In genomic region chr1:191125811-191126638, GRCm38 (mm10) we compare ENCODE assay signal across 9 mouse cellular contexts. TPM values are rescaled to one million over a fixed set of nuclear protein-coding genes. Genes with fewer than 3 reads are reported as not detected.
DNase-seq lines count a peak whose midpoint lies in the region; ATAC-seq and TF ChIP-seq lines count a peak whose summit lies in the region.
"Had no signal": no experiment of that assay in that cellular context is flagged by ENCODE, and none has a peak within 500 bp of the region (broad histone marks: within the 10 kb centered on the region; RNA-seq: fewer than 3 reads in every experiment).

No protein-coding gene starts in this region.

- H3K4me3 ChIP-seq in bone marrow macrophage, adult 2 months (ENCODE audit: insufficient read depth, low read length): peak overlapping the region; percentile 65
- H3K4me3 ChIP-seq in forebrain, embryonic 12.5 days (replicated peaks): peak overlapping the region; percentile 23
- H3K4me3 ChIP-seq in megakaryocyte, embryonic 14.5 days (replicated peaks): peak overlapping the region; percentile 91

- WGBS in forebrain, embryonic 12.5 days: 18% methylated on average over 38 of the region's 38 CpGs

- peaks cover 10% of the 10 kb centered on the region for H3K9me3 ChIP-seq in forebrain, embryonic 12.5 days
- H3K9me3 ChIP-seq in megakaryocyte, embryonic 14.5 days: peaks cover 22% of the 10 kb centered on the region

- peak; percentile 70 for DNase-seq in ES-CJ7 (ENCODE audit: low read depth, low spot score)
- DNase-seq in heart, postnatal 14 days: peak; percentile 78 to 84
- peak; percentile 80 to 84 for DNase-seq in kidney, postnatal 4 days
- peak; percentile 31 for DNase-seq in right cerebral cortex, postnatal 25 days
- DNase-seq in MN1 (ENCODE audit: low spot score): no peak

- no peaks in the 10 kb centered on the region for H3K36me3 ChIP-seq in forebrain, embryonic 12.5 days (replicated peaks)
- H3K36me3 ChIP-seq in megakaryocyte, embryonic 14.5 days (replicated peaks; ENCODE audit: low read length): peaks cover 19% of the 10 kb centered on the region

- peak; percentile 74; the same call in 1 of the 2 replicates for ATAC-seq in forebrain, embryonic 12.5 days (ENCODE audit: low FRiP score)

- H3K4me2 ChIP-seq in forebrain, embryonic 12.5 days: peak overlapping the region; percentile 46

- H3K9ac ChIP-seq in forebrain, embryonic 12.5 days: no peak overlapping the region; the same call in 1 of the 2 replicates

- TF ChIP-seq CTCF in bone marrow macrophage, adult 2 months (IDR thresholded peaks at IDR 0.05; ENCODE audit: low read depth, low read length): peak; percentile 68

- peaks cover 13% of the 10 kb centered on the region for H3K27me3 ChIP-seq in forebrain, embryonic 12.5 days
- peaks cover 22% of the 10 kb centered on the region for H3K27me3 ChIP-seq in megakaryocyte, embryonic 14.5 days (replicated peaks)

- H3K4me1 ChIP-seq in bone marrow macrophage, adult 2 months (ENCODE audit: control insufficient read depth, insufficient read depth, low read length): peaks cover 35% of the 10 kb centered on the region
- H3K4me1 ChIP-seq in forebrain, embryonic 12.5 days: peaks cover 4% of the 10 kb centered on the region; the same call in 1 of the 2 replicates
- peaks cover 49% of the 10 kb centered on the region for H3K4me1 ChIP-seq in megakaryocyte, embryonic 14.5 days

- intact Hi-C loops in heart, postnatal 14 days (cut with DNase I): loop anchor here (5.0 kb wide), 3 partner anchors 39 to 184 kb away; no protein-coding TSS in a partner anchor

- H3K27ac ChIP-seq in bone marrow macrophage, adult 2 months (ENCODE audit: insufficient read depth, low read depth, low read length): peak overlapping the region; percentile 39
- H3K27ac ChIP-seq in forebrain, embryonic 12.5 days: no peak overlapping the region

- TF ChIP-seq POLR2A in bone marrow macrophage, adult 2 months (IDR thresholded peaks at IDR 0.05; ENCODE audit: borderline replicate concordance, low read depth, low read length): no peak

RNA-seq across cellular contexts. Expression of gene Batf3, which starts 28.4 kb away (rescaled TPM):
- polyA plus RNA-seq in bone marrow macrophage, adult 2 months (2012; ENCODE audit: insufficient read depth, insufficient read length, missing spikeins): 5.6 and 7.0 TPM in 2 replicates
- 3.5 and 3.7 TPM in 2 replicates for polyA plus RNA-seq in forebrain, embryonic 12.5 days (2016; fragmentation: Nextera tagmentation; extraction: Ambion mirVana)
- not detected for total RNA-seq in heart, postnatal 14 days (2021)
- 2.0 TPM in 1 of 2 replicates, not detected in the other for polyA plus RNA-seq in megakaryocyte, embryonic 14.5 days (2012; ENCODE audit: insufficient read depth, low replicate concordance)

RNA-seq across cellular contexts. Expression of gene Fam71a, which starts 38.6 kb away (rescaled TPM):
- polyA plus RNA-seq in bone marrow macrophage, adult 2 months (2012; ENCODE audit: insufficient read depth, insufficient read length, missing spikeins): not detected in 2 replicates
- not detected in 2 replicates for polyA plus RNA-seq in forebrain, embryonic 12.5 days (2016; fragmentation: Nextera tagmentation; extraction: Ambion mirVana)
- total RNA-seq in heart, postnatal 14 days (2021): not detected
- polyA plus RNA-seq in megakaryocyte, embryonic 14.5 days (2012; ENCODE audit: insufficient read depth, low replicate concordance): not detected in 2 replicates
- total RNA-seq: left cerebral cortex, adult 8-10 months had no signal

Comparison
In these comparisons a context has a peak if more than half of its experiments do, and no peak if none do; other contexts are left out.
1. H3K4me3 ChIP-seq: peak in every context shown above with its lines; median percentile 91 in megakaryocyte, embryonic 14.5 days; 65 in bone marrow macrophage, adult 2 months; 23 in forebrain, embryonic 12.5 days.